Mouse (Mus musculus) CD8-positive naive resting alpha-beta T cell, adult 2 months (primary cell): ENCODE measurements around the gene Nebl.

Experiments
- DNase-seq, 2 experiments: peaks; one replicate each; pipeline ENCODE4 v3.0.0; 2022; ENCODE audit warnings: low read depth in 2 of 2, low spot score in 2 of 2

Gene Nebl

GRCm38 (mm10) chr2:17640861-17641260 is 90.4 kb downstream of the Nebl start:
- DNase-seq = no peak

- DNase-seq = no peak
Observed at GRCm38 (mm10) chr2:17638631-17639030, 92.6 kb downstream of the Nebl start.

- DNase-seq = no peak
Observed at GRCm38 (mm10) chr2:17623931-17624330, 107.3 kb downstream of the Nebl start.

- DNase-seq = no peak
Observed at GRCm38 (mm10) chr2:17610259-17610658, 121.0 kb downstream of the Nebl start.

- DNase-seq = no peak
Observed at GRCm38 (mm10) chr2:17603573-17603972, 127.7 kb downstream of the Nebl start.

GRCm38 (mm10) chr2:17600652-17601051 is 130.6 kb downstream of the Nebl start:
- DNase-seq = no peak

GRCm38 (mm10) chr2:17599860-17600259 is 131.4 kb downstream of the Nebl start:
- no peak for DNase-seq

GRCm38 (mm10) chr2:17597932-17598331 is 133.3 kb downstream of the Nebl start:
- no peak for DNase-seq

- no peak for DNase-seq
Observed at GRCm38 (mm10) chr2:17589669-17590068, 141.6 kb downstream of the Nebl start.

GRCm38 (mm10) chr2:17585329-17585992 is 145.8 kb downstream of the Nebl start:
- DNase-seq = no peak

- no peak for DNase-seq
Observed at GRCm38 (mm10) chr2:17575648-17576047, 155.6 kb downstream of the Nebl start.

GRCm38 (mm10) chr2:17571716-17572115 is 159.5 kb downstream of the Nebl start:
- no peak for DNase-seq

- DNase-seq = no peak
Observed at GRCm38 (mm10) chr2:17558889-17559742, 172.1 kb downstream of the Nebl start.

GRCm38 (mm10) chr2:17549895-17550558 is 181.2 kb downstream of the Nebl start:
- no peak for DNase-seq

GRCm38 (mm10) chr2:17546354-17546948 is 184.8 kb downstream of the Nebl start:
- DNase-seq = no peak

GRCm38 (mm10) chr2:17539737-17540136 is 191.5 kb downstream of the Nebl start:
- no peak for DNase-seq

- no peak for DNase-seq
Observed at GRCm38 (mm10) chr2:17538493-17538892, 192.8 kb downstream of the Nebl start.

GRCm38 (mm10) chr2:17531355-17532105 is 199.7 kb downstream of the Nebl start:
- DNase-seq = no peak

GRCm38 (mm10) chr2:17525739-17526526 is 205.3 kb downstream of the Nebl start:
- no peak for DNase-seq

GRCm38 (mm10) chr2:17525211-17525610 is 206.1 kb downstream of the Nebl start:
- DNase-seq = no peak
